ENCODE assay signal across 8 mouse cellular contexts in the genomic region with DNA sequence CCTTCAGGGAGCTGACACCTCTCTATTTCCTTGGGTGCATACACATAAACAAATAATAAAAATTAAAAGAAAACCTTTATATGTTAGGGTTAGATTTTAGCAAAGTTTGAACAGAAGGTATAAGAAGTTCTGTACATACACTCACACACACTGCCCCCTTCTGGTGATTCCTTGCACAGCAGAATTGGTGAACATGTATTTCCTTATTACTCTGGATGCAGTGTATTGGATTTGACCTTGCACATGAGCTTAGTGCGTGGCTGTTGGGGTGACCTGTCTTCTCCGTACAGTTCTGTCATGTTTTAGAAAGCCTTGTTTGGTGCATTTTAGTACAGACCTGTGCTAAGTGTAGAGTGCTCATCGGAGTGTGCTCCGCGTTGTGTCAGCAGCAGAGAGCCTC. TPM values are rescaled to one million over a fixed set of nuclear protein-coding genes. Genes with fewer than 3 reads are reported as not detected.
DNase-seq lines count a peak whose midpoint lies in the region; ATAC-seq and TF ChIP-seq lines count a peak whose summit lies in the region.

No protein-coding gene starts in this region.

- no peak for TF ChIP-seq EP300 in MEL (IDR thresholded peaks at IDR 0.05; ENCODE audit: low read depth in 1 of 2, low read length in 2 of 2)

- no peaks in the 10 kb centered on the region for H3K9me3 ChIP-seq in MEL (replicated peaks; ENCODE audit: insufficient read depth, low read length)

- no peaks in the 10 kb centered on the region for H3K36me3 ChIP-seq in MEL (ENCODE audit: control insufficient read depth in 1 of 2, insufficient read depth in 2 of 2, low read length in 2 of 2)

- ATAC-seq in megakaryocyte, adult 5-6 weeks (ENCODE audit: poor library complexity, severe bottlenecking): peak; percentile 67

- H3K4me1 ChIP-seq in MEL (ENCODE audit: control insufficient read depth in 1 of 2, insufficient read depth in 2 of 2, low read length in 2 of 2): no peaks in the 10 kb centered on the region

- H3K27ac ChIP-seq in MEL (ENCODE audit: control insufficient read depth, low read depth, low read length): no peak overlapping the region

- no peak overlapping the region for H3K4me3 ChIP-seq in MEL (ENCODE audit: control insufficient read depth in 1 of 2, insufficient read depth in 1 of 2, low read depth in 2 of 2, low read length in 2 of 2)

- H3K79me2 ChIP-seq in MEL (ENCODE audit: control insufficient read depth, insufficient read depth, low read length, poor library complexity): no peaks in the 10 kb centered on the region

- TF ChIP-seq POLR2A in MEL (IDR thresholded peaks at IDR 0.05; ENCODE audit: control insufficient read depth in 1 of 2, insufficient read depth in 1 of 2, low read depth in 1 of 2, low read length in 2 of 2, poor library complexity in 1 of 2): no peak

- peak; percentile 57 to 58 for DNase-seq in layer of hippocampus, postnatal 10 days (ENCODE audit: low spot score in 2 of 2)
- no peak for DNase-seq in layer of hippocampus, adult 9-10 months (ENCODE audit: low spot score)
- peak; percentile 23 for DNase-seq in MEL (ENCODE audit: low read depth, low spot score)
- DNase-seq in cerebellum, adult 11 months: peak; percentile 26
- peak; percentile 60 for DNase-seq in forelimb bud, embryonic 11.5 days (ENCODE audit: low read depth, low spot score)
- peak; percentile 55 for DNase-seq in kidney, adult 9 months
- DNase-seq in thymus, postnatal 0 days (ENCODE audit: low spot score): peak; percentile 68

- no peak overlapping the region for H3K9ac ChIP-seq in MEL (ENCODE audit: control insufficient read depth, low read depth, low read length, poor library complexity, severe bottlenecking)

- peak in 2 of 3 experiments; percentile 39 to 41; a peak in 4 of 6 replicates for TF ChIP-seq CTCF in MEL (IDR thresholded peaks at IDR 0.05 in 2 of 3, conservative IDR thresholded peaks at IDR 0.05 in 1 of 3; ENCODE audit: control insufficient read depth in 1 of 3, insufficient read depth in 1 of 3, low read depth in 2 of 3, low read length in 3 of 3, poor library complexity in 1 of 3, severe bottlenecking in 1 of 3)

- TF ChIP-seq RAD21 in MEL (IDR thresholded peaks at IDR 0.05; ENCODE audit: low read depth, low read length): peak; percentile 25

- H3K27me3 ChIP-seq in MEL (ENCODE audit: control insufficient read depth in 1 of 2, insufficient read depth in 2 of 2, low read length in 2 of 2): no peaks in the 10 kb centered on the region

TF ChIP-seq in MEL, 35 proteins besides CTCF, POLR2A, EP300 and RAD21:
- TF ChIP-seq ZC3H11A (IDR thresholded peaks at IDR 0.05; ENCODE audit: low read depth, low read length): peak; percentile 20; the same call in 1 of the 2 replicates
- TF ChIP-seq SMC3 (IDR thresholded peaks at IDR 0.05; ENCODE audit: low read depth, low read length): peak; percentile 39
- no peak for TF ChIP-seq E2F4 (IDR thresholded peaks at IDR 0.05; ENCODE audit: borderline replicate concordance, low read depth, low read length)

RNA-seq across cellular contexts. Expression of a gene that starts 19.5 kb away (rescaled TPM):
- 10 to 100 TPM; 55.2 to 64.0 TPM for total RNA-seq in layer of hippocampus, postnatal 10 days (2021)
- total RNA-seq in MEL (2012; rRNA removed): 0.33 and 0.35 TPM in 2 replicates
- under 1 TPM in 1 of 2 experiments, not detected in 1; 0.24 TPM for polyA plus RNA-seq in MEL (2012; ENCODE audit: insufficient read depth in 1 of 2, insufficient read length in 2 of 2, low read depth in 1 of 2, low replicate concordance in 2 of 2, missing spikeins in 1 of 2)
- total RNA-seq in megakaryocyte, adult 5-6 weeks (2015): 1.8 and 2.2 TPM in 2 replicates
- total RNA-seq in megakaryocyte, adult 5-6 weeks (2017): 2.6 and 4.8 TPM in 2 replicates
- 26.6 and 29.8 TPM in 2 replicates for polyA plus RNA-seq in thymus, postnatal 0 days (2015; fragmentation: Nextera tagmentation; extraction: Ambion mirVana)

Comparison
In these comparisons a context has a peak if more than half of its experiments do, and no peak if none do; other contexts are left out.
1. RNA of a gene that starts 19.5 kb away (total RNA-seq): 55.2 to 64.0 TPM in layer of hippocampus, postnatal 10 days; 1.8 to 4.8 TPM in megakaryocyte, adult 5-6 weeks and 0.33 to 0.35 TPM in MEL; every median in the first group is over 4 times any median in the second.